In the genomic region with DNA sequence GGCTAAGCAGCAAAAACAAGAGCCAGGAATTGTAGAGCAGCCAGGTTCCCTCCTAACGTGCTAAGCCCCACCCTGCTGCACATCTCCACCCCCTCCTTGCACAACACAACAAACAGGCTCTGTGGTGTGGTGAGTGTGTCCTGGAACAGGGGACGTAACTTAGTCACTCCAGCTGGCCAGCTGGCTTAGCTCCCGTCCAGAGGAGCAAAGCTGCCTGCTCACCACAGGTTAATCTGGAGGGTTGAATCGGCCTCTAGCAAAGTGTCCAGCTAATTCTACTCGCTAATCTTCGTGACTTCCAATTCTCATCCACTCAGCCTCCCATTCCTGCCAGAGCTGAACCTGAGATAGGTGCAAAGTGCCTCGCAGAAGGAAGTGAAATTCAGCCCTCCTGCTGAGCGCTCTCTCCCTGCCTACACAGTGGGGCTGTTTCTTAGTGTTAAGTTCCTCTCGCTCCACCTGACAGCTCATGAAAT, we compare ENCODE assay signal across 8 mouse cellular contexts. TPM values are rescaled to one million over a fixed set of nuclear protein-coding genes. Genes with fewer than 3 reads are reported as not detected.
A peak's percentile ranks its signal among the peaks of the same experiment; 100 is the strongest.
DNase-seq lines count a peak whose midpoint lies in the region; ATAC-seq and TF ChIP-seq lines count a peak whose summit lies in the region.

No protein-coding gene starts in this region.

- TF ChIP-seq CTCF in testis, adult 2 months (IDR thresholded peaks at IDR 0.05; ENCODE audit: control insufficient read depth, insufficient read depth, insufficient replicate concordance, low read depth, low read length), result no peak
- TF ChIP-seq CTCF in left cerebral cortex, adult 2 months (IDR thresholded peaks at IDR 0.05), result no peak

- no peak for ATAC-seq in embryonic facial prominence, embryonic 15.5 days (ENCODE audit: insufficient number of reproducible peaks, low FRiP score, low TSS enrichment, low read depth)
- ATAC-seq in hindbrain, embryonic 14.5 days (ENCODE audit: low FRiP score), result no peak
- ATAC-seq in liver, embryonic 11.5 days (replicated peaks; ENCODE audit: low FRiP score), result no peak
- no peak for ATAC-seq in neural tube, embryonic 12.5 days (ENCODE audit: low FRiP score, low read depth)

- H3K4me3 ChIP-seq in testis, adult 2 months (ENCODE audit: control insufficient read depth, low read depth, low read length), result no peak overlapping the region
- H3K4me3 ChIP-seq in embryonic facial prominence, embryonic 15.5 days (replicated peaks), result peak overlapping the region; percentile 90
- peak overlapping the region; percentile 67; the same call in 1 of the 2 replicates for H3K4me3 ChIP-seq in hindbrain, embryonic 14.5 days (replicated peaks; ENCODE audit: low read length)
- H3K4me3 ChIP-seq in liver, embryonic 11.5 days (ENCODE audit: low read depth, low read length), result 0 out of 2 replicates have a peak overlapping the region, but pooled peaks have one; percentile 3
- no peak overlapping the region for H3K4me3 ChIP-seq in neural tube, embryonic 12.5 days
- no peak overlapping the region for H3K4me3 ChIP-seq in left cerebral cortex, adult 2 months

- H3K9ac ChIP-seq in embryonic facial prominence, embryonic 15.5 days, result no peak overlapping the region
- H3K9ac ChIP-seq in hindbrain, embryonic 14.5 days, result 0 out of 2 replicates have a peak overlapping the region, but pooled peaks have one; percentile 1
- no peak overlapping the region for H3K9ac ChIP-seq in liver, embryonic 11.5 days (ENCODE audit: low read depth, low read length)
- H3K9ac ChIP-seq in neural tube, embryonic 12.5 days, result peak overlapping the region; percentile 44; the same call in 1 of the 2 replicates

- H3K9me3 ChIP-seq in embryonic facial prominence, embryonic 15.5 days (replicated peaks), result no peaks in the 10 kb centered on the region
- H3K9me3 ChIP-seq in hindbrain, embryonic 14.5 days (ENCODE audit: control insufficient read depth, low read length), result no peaks in the 10 kb centered on the region
- H3K9me3 ChIP-seq in liver, embryonic 11.5 days (ENCODE audit: control insufficient read depth, low read length), result no peaks in the 10 kb centered on the region
- H3K9me3 ChIP-seq in neural tube, embryonic 12.5 days, result peaks cover 3% of the 10 kb centered on the region; the same call in 1 of the 2 replicates

- H3K4me1 ChIP-seq in testis, adult 2 months (ENCODE audit: control insufficient read depth, insufficient read depth, low read length), result peaks cover 11% of the 10 kb centered on the region
- peaks cover 73% of the 10 kb centered on the region for H3K4me1 ChIP-seq in embryonic facial prominence, embryonic 15.5 days
- H3K4me1 ChIP-seq in hindbrain, embryonic 14.5 days (replicated peaks; ENCODE audit: control insufficient read depth, insufficient read depth, low read length), result peaks cover 54% of the 10 kb centered on the region
- peaks cover 45% of the 10 kb centered on the region for H3K4me1 ChIP-seq in liver, embryonic 11.5 days (replicated peaks; ENCODE audit: control insufficient read depth, insufficient read depth, low read length)
- peaks cover 66% of the 10 kb centered on the region for H3K4me1 ChIP-seq in neural tube, embryonic 12.5 days

- intact Hi-C loops in left cerebral cortex, adult 2 months (cut with DNase I), result loop anchor here (2.0 kb wide), 2 partner anchors 27 to 37 kb away; no protein-coding TSS in a partner anchor

- TF ChIP-seq POLR2A in testis, adult 2 months (IDR thresholded peaks at IDR 0.05; ENCODE audit: control insufficient read depth, low read depth, low read length), result no peak

- peak overlapping the region; percentile 89 for H3K4me2 ChIP-seq in embryonic facial prominence, embryonic 15.5 days (replicated peaks)
- H3K4me2 ChIP-seq in hindbrain, embryonic 14.5 days (replicated peaks), result peak overlapping the region; percentile 74
- H3K4me2 ChIP-seq in liver, embryonic 11.5 days, result peak overlapping the region; percentile 94
- H3K4me2 ChIP-seq in neural tube, embryonic 12.5 days (replicated peaks), result peak overlapping the region; percentile 96

- H3K27ac ChIP-seq in testis, adult 2 months (ENCODE audit: control insufficient read depth, insufficient read depth, low read depth, low read length), result 0 out of 2 replicates have a peak overlapping the region, but pooled peaks have one; percentile 16
- peak overlapping the region; percentile 97 for H3K27ac ChIP-seq in embryonic facial prominence, embryonic 15.5 days (replicated peaks)
- no peak overlapping the region for H3K27ac ChIP-seq in hindbrain, embryonic 14.5 days
- 0 out of 2 replicates have a peak overlapping the region, but pooled peaks have one; percentile 22 for H3K27ac ChIP-seq in liver, embryonic 11.5 days (ENCODE audit: low read depth, low read length)
- H3K27ac ChIP-seq in neural tube, embryonic 12.5 days, result no peak overlapping the region
- no peak overlapping the region for H3K27ac ChIP-seq in left cerebral cortex, adult 2 months

- WGBS in embryonic facial prominence, embryonic 15.5 days, result 13% methylated on average over 9 of the region's 9 CpGs
- WGBS in hindbrain, embryonic 14.5 days, result 13% methylated on average over 9 of the region's 9 CpGs
- WGBS in liver, embryonic 11.5 days, result 11% methylated on average over 9 of the region's 9 CpGs
- 14% methylated on average over 9 of the region's 9 CpGs for WGBS in neural tube, embryonic 12.5 days

- no peaks in the 10 kb centered on the region for H3K36me3 ChIP-seq in testis, adult 2 months (ENCODE audit: control insufficient read depth, insufficient read depth, low read length)
- no peaks in the 10 kb centered on the region for H3K36me3 ChIP-seq in embryonic facial prominence, embryonic 15.5 days
- H3K36me3 ChIP-seq in hindbrain, embryonic 14.5 days (replicated peaks; ENCODE audit: control insufficient read depth, insufficient read depth), result no peaks in the 10 kb centered on the region
- no peaks in the 10 kb centered on the region for H3K36me3 ChIP-seq in liver, embryonic 11.5 days (ENCODE audit: control insufficient read depth, insufficient read depth, low read length)
- no peaks in the 10 kb centered on the region for H3K36me3 ChIP-seq in neural tube, embryonic 12.5 days

- DNase-seq in testis, postnatal 14 days (ENCODE audit: low spot score), result no peak
- no peak for DNase-seq in hindbrain, embryonic 14.5 days (ENCODE audit: low spot score)
- peak; percentile 33 for DNase-seq in liver, embryonic 11.5 days (ENCODE audit: low spot score)
- no peak for DNase-seq in left cerebral cortex, adult 2 months (ENCODE audit: extremely low spot score in 1 of 2, low spot score in 2 of 2)
- DNase-seq in testis, postnatal 10 days (ENCODE audit: low spot score), result no peak

- H3K27me3 ChIP-seq in testis, adult 2 months (ENCODE audit: control insufficient read depth, insufficient read depth, low read length), result no peaks in the 10 kb centered on the region
- no peaks in the 10 kb centered on the region for H3K27me3 ChIP-seq in embryonic facial prominence, embryonic 15.5 days
- no peaks in the 10 kb centered on the region for H3K27me3 ChIP-seq in hindbrain, embryonic 14.5 days (ENCODE audit: control insufficient read depth, insufficient read depth, low read length)
- peaks cover 13% of the 10 kb centered on the region for H3K27me3 ChIP-seq in liver, embryonic 11.5 days (replicated peaks; ENCODE audit: control insufficient read depth, insufficient read depth, low read length)
- H3K27me3 ChIP-seq in neural tube, embryonic 12.5 days (replicated peaks), result no peaks in the 10 kb centered on the region

RNA-seq across cellular contexts. Expression of gene Bmf, which starts 1.9 kb away (rescaled TPM):
- polyA plus RNA-seq in testis, adult 2 months (2012; rRNA removed), result 0.84 and 0.88 TPM in 2 replicates
- polyA plus RNA-seq in embryonic facial prominence, embryonic 15.5 days (2015; fragmentation: Nextera tagmentation; extraction: Ambion mirVana), result 5.1 and 6.7 TPM in 2 replicates
- polyA plus RNA-seq in hindbrain, embryonic 14.5 days (2014; fragmentation: Nextera tagmentation; extraction: Ambion mirVana), result 3.3 and 3.8 TPM in 2 replicates
- polyA plus RNA-seq in liver, embryonic 11.5 days (2014; fragmentation: Nextera tagmentation; extraction: Ambion mirVana), result 1.0 and 1.9 TPM in 2 replicates
- polyA plus RNA-seq in neural tube, embryonic 12.5 days (2016; fragmentation: Nextera tagmentation; extraction: Ambion mirVana), result 5.6 and 7.5 TPM in 2 replicates
- 1 to 10 TPM; 3.2 to 4.0 TPM for total RNA-seq in left cerebral cortex, adult 2 months (2021)

RNA-seq across cellular contexts. Expression of gene Bub1b, which starts 50.4 kb away (rescaled TPM):
- 18.4 and 20.0 TPM in 2 replicates for polyA plus RNA-seq in testis, adult 2 months (2012; rRNA removed)
- polyA plus RNA-seq in embryonic facial prominence, embryonic 15.5 days (2015; fragmentation: Nextera tagmentation; extraction: Ambion mirVana), result 58.3 and 60.6 TPM in 2 replicates
- polyA plus RNA-seq in hindbrain, embryonic 14.5 days (2014; fragmentation: Nextera tagmentation; extraction: Ambion mirVana), result 11.8 and 15.6 TPM in 2 replicates
- 97.7 and 112 TPM in 2 replicates for polyA plus RNA-seq in liver, embryonic 11.5 days (2014; fragmentation: Nextera tagmentation; extraction: Ambion mirVana)
- 62.9 and 63.6 TPM in 2 replicates for polyA plus RNA-seq in neural tube, embryonic 12.5 days (2016; fragmentation: Nextera tagmentation; extraction: Ambion mirVana)
- 1 to 10 TPM; 1.9 to 3.0 TPM for total RNA-seq in left cerebral cortex, adult 2 months (2021)

Comparison
In these comparisons a context has a peak if more than half of its experiments do, and no peak if none do; other contexts are left out.
1. H3K27ac ChIP-seq: peak in testis, adult 2 months (single experiment), embryonic facial prominence, embryonic 15.5 days (single experiment) and liver, embryonic 11.5 days (single experiment); none in hindbrain, embryonic 14.5 days (single experiment), neural tube, embryonic 12.5 days (single experiment) and left cerebral cortex, adult 2 months (single experiment).
2. H3K4me3 ChIP-seq: peak in embryonic facial prominence, embryonic 15.5 days (single experiment), hindbrain, embryonic 14.5 days (single experiment) and liver, embryonic 11.5 days (single experiment); none in testis, adult 2 months (single experiment), neural tube, embryonic 12.5 days (single experiment) and left cerebral cortex, adult 2 months (single experiment).
3. H3K9ac ChIP-seq: peak in hindbrain, embryonic 14.5 days (single experiment) and neural tube, embryonic 12.5 days (single experiment); none in embryonic facial prominence, embryonic 15.5 days (single experiment) and liver, embryonic 11.5 days (single experiment).
4. Peak in every context shown above with its lines, with median percentiles within 50 percentile points of each other: H3K4me2 ChIP-seq.